Mouse (Mus musculus): ENCODE data around the gene Ptprj. TPM values are rescaled to one million over a fixed set of nuclear protein-coding genes. Genes with fewer than 3 reads are reported as not detected.

Ptprj gene
- polyA plus RNA-seq, 1 experiment: 37.2 TPM

- no peak for DNase-seq (ENCODE audit: extremely low spot score in 1 of 2, low spot score in 1 of 2)
Measured at GRCm38 (mm10) chr2:90488690-90489590, 91.5 kb downstream of the Ptprj start.

DNA sequence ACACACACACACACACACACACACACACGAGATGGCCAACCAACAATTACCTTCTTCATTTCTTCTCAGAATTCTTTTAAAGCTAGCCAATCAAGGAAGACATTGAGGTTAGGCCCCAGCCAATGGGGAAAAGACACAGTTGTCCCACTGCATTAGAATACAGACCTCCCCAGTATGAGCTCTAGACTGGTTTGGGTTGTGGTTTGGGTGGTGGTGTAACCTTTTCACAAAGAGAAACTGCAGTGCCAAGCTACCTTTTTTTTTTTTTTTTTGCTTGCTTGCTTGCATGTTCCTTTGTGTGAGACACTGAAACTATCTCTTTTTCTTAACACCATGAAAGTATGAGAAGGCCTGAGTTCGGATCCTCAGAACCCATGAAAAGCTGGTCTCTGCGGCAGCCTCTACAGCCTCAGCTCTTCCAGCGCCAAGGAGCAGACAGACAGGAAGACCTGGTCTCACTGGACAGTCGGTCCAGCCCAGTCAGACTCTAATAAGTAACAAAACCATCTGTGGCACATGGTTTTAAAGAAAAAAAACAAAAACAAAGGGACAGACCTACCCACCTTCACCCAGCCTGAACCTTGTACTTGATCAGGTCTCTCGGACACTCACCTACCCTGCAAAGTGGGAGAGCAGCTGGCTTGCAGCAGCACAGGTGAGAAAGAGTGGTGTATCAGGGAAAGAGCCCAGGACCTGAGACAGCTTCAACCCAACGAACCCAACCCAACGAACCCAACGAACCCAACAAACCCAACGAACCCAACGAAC lies 92.8 kb downstream of the Ptprj start:
- no peak for DNase-seq (ENCODE audit: extremely low spot score in 1 of 2, low spot score in 1 of 2)

- no peak for DNase-seq (ENCODE audit: extremely low spot score in 1 of 2, low spot score in 1 of 2)
Measured at GRCm38 (mm10) chr2:90486226-90486755, 94.2 kb downstream of the Ptprj start.

DNA sequence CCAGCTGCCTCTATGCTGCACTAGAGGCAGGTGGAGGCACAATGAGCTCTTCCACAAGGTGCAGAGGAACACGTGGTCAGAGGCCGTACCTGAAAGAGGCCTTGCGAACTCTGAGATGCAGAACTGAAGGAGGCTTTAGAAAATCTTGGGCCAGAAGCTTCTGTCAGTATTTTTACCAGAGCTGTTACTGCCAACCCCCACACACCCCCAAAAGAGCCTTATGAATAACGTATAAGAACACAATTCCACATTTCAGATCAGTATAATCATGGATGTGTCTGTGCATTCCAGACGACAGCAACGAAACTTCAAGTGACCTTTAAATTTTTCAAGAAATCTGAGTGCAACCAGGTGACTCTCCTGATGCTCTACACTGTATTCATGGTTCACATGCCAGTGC lies 98.9 kb downstream of the Ptprj start:
- DNase-seq (ENCODE audit: extremely low spot score in 1 of 2, low spot score in 1 of 2): peak in 1 of 2 experiments; percentile 50

GRCm38 (mm10) chr2:90480747-90481308 lies 99.6 kb downstream of the Ptprj start:
- peak in 1 of 2 experiments; percentile 48 for DNase-seq (ENCODE audit: extremely low spot score in 1 of 2, low spot score in 1 of 2)

DNA sequence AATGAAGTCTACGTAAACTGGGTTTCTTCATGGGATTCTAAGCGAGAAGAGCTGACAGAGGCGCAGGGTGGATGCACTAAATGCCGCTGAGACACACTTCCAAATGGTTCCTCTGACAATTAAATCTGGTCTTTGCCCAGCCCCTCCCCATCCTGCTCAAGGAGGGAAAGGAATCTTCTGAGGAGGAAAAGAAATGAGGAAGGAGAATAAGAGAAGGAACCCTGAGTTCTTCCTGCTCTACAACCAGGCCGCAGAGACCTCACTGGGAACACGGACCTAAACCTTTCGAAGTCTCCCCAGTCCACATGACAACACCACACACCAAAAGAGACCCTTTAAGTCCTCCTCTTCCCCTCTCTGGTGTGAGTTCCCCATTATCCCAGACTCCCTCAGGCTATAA lies 101.9 kb downstream of the Ptprj start:
- DNase-seq (ENCODE audit: extremely low spot score in 1 of 2, low spot score in 1 of 2): no peak

GRCm38 (mm10) chr2:90477617-90478016 lies 102.8 kb downstream of the Ptprj start:
- DNase-seq (ENCODE audit: extremely low spot score in 1 of 2, low spot score in 1 of 2): no peak

DNA sequence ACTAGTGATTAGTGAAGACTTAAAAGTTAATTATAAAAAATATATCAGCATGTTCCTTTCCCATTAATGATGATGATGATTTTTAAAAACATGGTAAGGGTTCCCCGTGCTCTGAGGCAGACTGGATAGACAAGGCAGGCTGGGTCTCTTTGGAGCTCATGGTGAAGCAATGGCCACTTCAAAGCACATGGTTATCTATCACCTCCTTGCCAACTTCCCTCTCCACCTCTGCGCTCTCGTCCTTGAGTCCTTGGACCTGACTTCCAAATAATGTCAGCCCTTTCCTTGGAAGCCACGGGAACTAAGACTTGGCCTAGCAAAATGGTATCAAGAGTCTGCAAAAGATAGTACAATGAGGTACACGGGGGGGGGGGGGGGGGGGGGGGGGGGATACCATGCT lies 103.7 kb downstream of the Ptprj start:
- no peak for DNase-seq (ENCODE audit: extremely low spot score in 1 of 2, low spot score in 1 of 2)

- DNase-seq (ENCODE audit: extremely low spot score in 1 of 2, low spot score in 1 of 2): no peak
Measured at GRCm38 (mm10) chr2:90476319-90476718, 104.1 kb downstream of the Ptprj start.

GRCm38 (mm10) chr2:90474593-90475405 lies 105.6 kb downstream of the Ptprj start:
- peak; percentile 68 to 94 for DNase-seq (ENCODE audit: extremely low spot score in 1 of 2, low spot score in 1 of 2)

- peak in 1 of 2 experiments; percentile 37 for DNase-seq (ENCODE audit: extremely low spot score in 1 of 2, low spot score in 1 of 2)
Measured at GRCm38 (mm10) chr2:90472701-90473100, 107.7 kb downstream of the Ptprj start.

GRCm38 (mm10) chr2:90470122-90470521 lies 110.3 kb downstream of the Ptprj start:
- peak in 1 of 2 experiments; percentile 42 for DNase-seq (ENCODE audit: extremely low spot score in 1 of 2, low spot score in 1 of 2)

- DNase-seq (ENCODE audit: extremely low spot score in 1 of 2, low spot score in 1 of 2): no peak
Measured at GRCm38 (mm10) chr2:90466480-90466879, 114.0 kb downstream of the Ptprj start.

DNA sequence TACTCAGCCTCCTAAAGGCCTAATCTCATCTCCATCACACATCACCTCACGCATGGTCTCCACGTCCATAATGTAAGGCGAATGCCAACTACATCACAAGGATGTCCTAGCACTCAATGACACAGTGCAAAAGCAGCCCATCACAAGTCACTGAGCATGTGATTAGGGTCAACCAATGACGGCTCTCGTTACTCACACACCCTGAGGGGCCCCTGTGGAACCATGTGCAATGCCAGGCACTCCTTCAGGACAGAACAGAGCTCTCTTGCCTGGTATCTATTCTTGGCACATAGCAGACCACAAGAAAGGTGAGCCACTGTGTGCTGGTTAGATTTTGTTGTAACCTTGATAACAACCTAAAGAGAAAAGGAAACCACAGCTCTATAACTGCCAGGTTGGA lies 116.7 kb downstream of the Ptprj start:
- no peak for DNase-seq (ENCODE audit: extremely low spot score in 1 of 2, low spot score in 1 of 2)

- no peak for DNase-seq (ENCODE audit: extremely low spot score in 1 of 2, low spot score in 1 of 2)
Measured at GRCm38 (mm10) chr2:90462252-90462651, 118.2 kb downstream of the Ptprj start.

- DNase-seq (ENCODE audit: extremely low spot score in 1 of 2, low spot score in 1 of 2): no peak
Measured at GRCm38 (mm10) chr2:90457946-90458345, 122.5 kb downstream of the Ptprj start.

GRCm38 (mm10) chr2:90452380-90452779 lies 128.1 kb downstream of the Ptprj start:
- DNase-seq (ENCODE audit: extremely low spot score in 1 of 2, low spot score in 1 of 2): no peak

DNA sequence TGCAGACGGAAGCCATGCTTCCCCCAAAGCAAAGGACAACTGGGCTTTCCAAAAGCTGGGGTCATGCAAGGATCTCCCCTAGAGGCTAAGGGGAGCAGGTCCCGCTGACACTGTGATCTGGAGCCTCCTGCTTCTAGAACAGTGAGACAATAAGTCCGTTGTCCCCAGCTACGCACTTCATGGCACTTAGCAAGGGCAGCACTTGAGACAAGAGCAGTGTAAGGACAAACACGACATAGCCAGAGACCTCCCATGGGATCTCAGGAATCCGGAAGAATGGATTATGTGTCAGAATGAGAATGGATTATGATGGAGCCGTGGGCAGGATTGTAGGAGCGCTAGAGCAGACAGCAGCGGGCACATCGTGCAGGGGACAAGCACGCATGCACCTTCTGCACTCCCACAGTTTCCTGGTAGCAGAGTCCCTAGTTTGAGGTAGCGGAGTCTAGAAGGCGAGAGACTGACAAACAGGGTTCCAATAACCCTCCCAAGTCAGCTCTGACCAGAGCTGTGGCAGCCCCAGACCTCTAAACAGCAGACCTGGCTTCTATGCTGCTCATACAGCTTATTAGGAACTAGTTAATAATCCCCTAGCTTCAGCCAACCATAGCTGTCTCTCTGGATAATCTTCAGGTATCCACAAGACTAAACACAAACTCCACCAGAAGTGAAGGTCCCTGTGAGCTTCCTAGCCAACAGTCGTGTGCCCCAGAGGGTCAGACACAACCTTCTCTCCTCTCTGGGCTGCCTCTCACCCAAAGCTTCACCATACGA lies 131.3 kb downstream of the Ptprj start:
- no peak for DNase-seq (ENCODE audit: extremely low spot score in 1 of 2, low spot score in 1 of 2)

DNA sequence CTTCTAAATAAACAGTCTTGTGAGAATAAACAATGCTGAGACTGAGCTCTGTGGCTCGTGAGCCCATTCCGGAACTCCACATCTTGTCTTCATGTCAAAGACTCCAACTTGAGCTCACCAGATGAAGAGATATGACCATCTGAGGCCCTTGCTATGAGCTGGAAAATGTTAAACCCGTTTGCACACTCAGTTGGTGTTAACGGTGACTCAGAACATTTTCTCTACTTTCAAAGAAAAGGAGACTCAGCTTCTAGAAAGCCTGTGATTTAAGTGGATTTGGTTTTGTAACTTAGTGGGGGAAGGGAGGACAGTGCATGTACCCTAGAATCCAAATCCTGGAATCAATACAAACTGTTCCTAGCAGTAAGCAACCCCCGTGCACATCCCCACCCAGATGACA lies 136.6 kb downstream of the Ptprj start:
- peak in 1 of 2 experiments; percentile 48 for DNase-seq (ENCODE audit: extremely low spot score in 1 of 2, low spot score in 1 of 2)
